Mouse (Mus musculus) stomach, postnatal 0 days (tissue): ENCODE data around the gene Amz2. TPM values are rescaled to one million over a fixed set of nuclear protein-coding genes. Genes with fewer than 3 reads are reported as not detected.

Source experiments
- ATAC-seq: fragments of 200-750 bp; cut with Nextera tagmentation; 2 replicates; pipeline ENCODE4 v1.8.0; 2017; ENCODE audit not compliant: low FRiP score, low TSS enrichment
- DNase-seq: peaks from one replicate; pipeline ENCODE4 v3.0.0-alpha.2; 2016; ENCODE audit warnings: low spot score
- H3K27ac ChIP-seq: fragments of 300-500 bp; sonication (generic); replicated peaks from 2 replicates; pipeline ENCODE4 v1.5.1; 2014; ENCODE audit warnings: mild to moderate bottlenecking, control low read depth
- H3K27me3 ChIP-seq: fragments of 300-500 bp; sonication (generic); 2 replicates; pipeline ENCODE4 v1.6.1; 2014; ENCODE audit warnings: low read length; ENCODE audit not compliant: control insufficient read depth, insufficient read depth
- H3K36me3 ChIP-seq: fragments of 300-500 bp; sonication (generic); 2 replicates; pipeline ENCODE4 v1.6.1; 2014; ENCODE audit warnings: low read length, mixed read lengths; ENCODE audit not compliant: control insufficient read depth, insufficient read depth
- H3K4me1 ChIP-seq: fragments of 300-500 bp; sonication (generic); replicated peaks from 2 replicates; pipeline ENCODE4 v1.6.1; 2014; ENCODE audit warnings: antibody characterized with exemption; ENCODE audit not compliant: control insufficient read depth, insufficient read depth
- H3K4me2 ChIP-seq: fragments of 300-500 bp; sonication (generic); replicated peaks from 2 replicates; pipeline ENCODE4 v1.6.1; 2014; ENCODE audit warnings: low read depth, mild to moderate bottlenecking, control low read depth, moderate library complexity
- H3K4me3 ChIP-seq: fragments of 300-500 bp; sonication (generic); 2 replicates; pipeline ENCODE4 v1.5.1; 2014; ENCODE audit warnings: low read depth, low read length, control low read depth
- H3K9ac ChIP-seq: fragments of 300-500 bp; sonication (generic); 2 replicates; pipeline ENCODE4 v1.6.1; 2014; ENCODE audit warnings: mild to moderate bottlenecking, low read length, control low read depth, mixed read lengths
- H3K9me3 ChIP-seq: fragments of 300-500 bp; sonication (generic); 2 replicates; pipeline ENCODE4 v1.6.1; 2016; ENCODE audit warnings: low read length; ENCODE audit not compliant: control insufficient read depth
- CTCF ChIP-seq: IDR thresholded peaks from 2 replicates; pipeline ENCODE4 v1.5.1; 2016; ENCODE audit warnings: antibody characterized with exemption, low read depth, mild to moderate bottlenecking, moderate library complexity
- EP300 ChIP-seq: optimal IDR thresholded peaks from 2 replicates; pipeline ENCODE3; 2016; ENCODE audit warnings: antibody characterized with exemption
- WGBS: fragments of 180-500 bp; shearing (Covaris S2); extraction: QIAGEN DNeasy Blood & Tissue Kit; methylation state at CpG from one replicate; pipeline ENCODE4 v1.1.7; 2014; 5-methylcytosine and 5-hydroxymethylcytosine counted together
- polyA plus RNA-seq: library from polyadenylated mRNA; unstranded; fragments of >200 nt; fragmentation: Nextera tagmentation; extraction: Ambion mirVana; gene quantifications from 2 replicates; pipeline ENCODE4 v1.2.1, GENCODE M21; 2015

The Amz2 gene
- polyA plus RNA-seq, 1 experiment from 2014 or later: 21.5 TPM

- TF ChIP-seq EP300: no peak
- no peak for TF ChIP-seq CTCF
- no peaks in the 10 kb centered on the region for H3K27me3 ChIP-seq
- ATAC-seq (no peak), DNase-seq (no peak)
- WGBS: 72% methylated on average over 1 of the region's 1 CpGs
- H3K27ac ChIP-seq: no peak overlapping the region
- no peaks in the 10 kb centered on the region; the same call in 1 of the 2 replicates for H3K9me3 ChIP-seq
- no peak overlapping the region for H3K4me3 ChIP-seq
- H3K4me1 ChIP-seq: no peaks in the 10 kb centered on the region; the same call in 1 of the 2 replicates
- no peaks in the 10 kb centered on the region for H3K36me3 ChIP-seq
- H3K9ac ChIP-seq: no peak overlapping the region
- no peak overlapping the region for H3K4me2 ChIP-seq
Observed at GRCm38 (mm10) chr11:109423294-109423693, 2.5 kb upstream of the Amz2 start.

GRCm38 (mm10) chr11:109426272-109426586 lies 483 bp downstream of the Amz2 start:
- H3K27me3 ChIP-seq: no peaks in the 10 kb centered on the region
- ATAC-seq (no peak), DNase-seq (no peak)
- TF ChIP-seq CTCF: no peak
- no peak for TF ChIP-seq EP300
- peak overlapping the region; percentile 69 for H3K9ac ChIP-seq
- H3K4me3 ChIP-seq: peak overlapping the region; percentile 63
- WGBS: 0% methylated on average over 11 of the region's 11 CpGs
- 0 out of 2 replicates have a peak, but pooled peaks cover 4% of the 10 kb centered on the region for H3K36me3 ChIP-seq
- H3K4me2 ChIP-seq: peak overlapping the region; percentile 64
- no peaks in the 10 kb centered on the region; the same call in 1 of the 2 replicates for H3K4me1 ChIP-seq
- H3K27ac ChIP-seq: peak overlapping the region; percentile 88
- no peaks in the 10 kb centered on the region; the same call in 1 of the 2 replicates for H3K9me3 ChIP-seq

GRCm38 (mm10) chr11:109427353-109427752 lies 1.6 kb downstream of the Amz2 start:
- DNase-seq (no peak), ATAC-seq (no peak)
- Histone ChIP-seq H3K4me1 (no peaks in the 10 kb centered on the region; the same call in 1 of the 2 replicates), H3K36me3 (0 out of 2 replicates have a peak, but pooled peaks cover 4% of the 10 kb centered on the region), H3K9me3 (no peaks in the 10 kb centered on the region), H3K27ac (no peak overlapping the region), H3K27me3 (no peaks in the 10 kb centered on the region), H3K4me3 (no peak overlapping the region), H3K9ac (no peak overlapping the region), H3K4me2 (no peak overlapping the region)
- WGBS: 95% methylated on average over 5 of the region's 5 CpGs
- TF ChIP-seq EP300 (no peak), CTCF (no peak)

GRCm38 (mm10) chr11:109434233-109434798 lies 8.6 kb downstream of the Amz2 start:
- no peaks in the 10 kb centered on the region for H3K4me1 ChIP-seq
- H3K36me3 ChIP-seq: peaks cover 8% of the 10 kb centered on the region; the same call in 1 of the 2 replicates
- no peaks in the 10 kb centered on the region for H3K9me3 ChIP-seq
- no peak for ATAC-seq
- H3K9ac ChIP-seq: no peak overlapping the region
- 88% methylated on average over 16 of the region's 16 CpGs for WGBS
- no peak overlapping the region for H3K27ac ChIP-seq
- TF ChIP-seq CTCF: no peak
- no peak for TF ChIP-seq EP300
- H3K4me2 ChIP-seq: no peak overlapping the region
- H3K27me3 ChIP-seq: no peaks in the 10 kb centered on the region
- H3K4me3 ChIP-seq: no peak overlapping the region
- no peak for DNase-seq

GRCm38 (mm10) chr11:109436889-109437288 lies 11.1 kb downstream of the Amz2 start:
- H3K27ac ChIP-seq: no peak overlapping the region
- no peak overlapping the region for H3K4me2 ChIP-seq
- H3K36me3 ChIP-seq: peaks cover 5% of the 10 kb centered on the region; the same call in 1 of the 2 replicates
- H3K4me3 ChIP-seq: no peak overlapping the region
- DNase-seq: no peak
- TF ChIP-seq CTCF (no peak), EP300 (no peak)
- H3K9me3 ChIP-seq: no peaks in the 10 kb centered on the region
- no peaks in the 10 kb centered on the region for H3K27me3 ChIP-seq
- H3K4me1 ChIP-seq: no peaks in the 10 kb centered on the region
- no peak for ATAC-seq
- H3K9ac ChIP-seq: no peak overlapping the region
- 56% methylated on average over 7 of the region's 8 CpGs for WGBS

GRCm38 (mm10) chr11:109439209-109439608 lies 13.5 kb downstream of the Amz2 start:
- H3K4me1 ChIP-seq: no peaks in the 10 kb centered on the region
- H3K4me2 ChIP-seq: peak overlapping the region; percentile 76
- peak; percentile 15; the same call in 1 of the 2 replicates for ATAC-seq
- no peaks in the 10 kb centered on the region for H3K9me3 ChIP-seq
- peak overlapping the region; percentile 68; the same call in 1 of the 2 replicates for H3K9ac ChIP-seq
- DNase-seq: no peak
- 0 out of 2 replicates have a peak overlapping the region, but pooled peaks have one; percentile 24 for H3K27ac ChIP-seq
- TF ChIP-seq EP300 (no peak), CTCF (no peak)
- H3K36me3 ChIP-seq: peaks cover 2% of the 10 kb centered on the region; the same call in 1 of the 2 replicates
- WGBS: 13% methylated on average over 5 of the region's 5 CpGs
- H3K4me3 ChIP-seq: peak overlapping the region; percentile 47; the same call in 1 of the 2 replicates
- H3K27me3 ChIP-seq: no peaks in the 10 kb centered on the region
